Mouse (Mus musculus) MEL (cell line): Measurements from ENCODE around the gene Ddit4l. TPM values are rescaled to one million over a fixed set of nuclear protein-coding genes. Genes with fewer than 3 reads are reported as not detected.

Experiments used
- DNase-seq: peaks from one replicate; pipeline ENCODE4 v3.0.0; 2011; ENCODE audit warnings: low read depth, low spot score
- H3K27ac ChIP-seq: 2 replicates; pipeline ENCODE4 v1.5.1; 2012; ENCODE audit warnings: low read depth, mild to moderate bottlenecking, control low read depth, low read length, moderate library complexity; ENCODE audit not compliant: control insufficient read depth
- H3K27me3 ChIP-seq, 2 experiments: fragments of 150-350 bp in 1 of 2; sonication (generic) in 1 of 2; 2 replicates each; pipeline ENCODE4 v1.6.1; 2012; ENCODE audit warnings: low read length in 2 of 2, mild to moderate bottlenecking in 2 of 2, improper control_type of control experiment in 1 of 2, moderate library complexity in 1 of 2; ENCODE audit not compliant: insufficient read depth in 2 of 2, control insufficient read depth in 1 of 2
- H3K36me3 ChIP-seq, 2 experiments: 2 replicates each; pipeline ENCODE4 v1.6.1; 2012 to 2014; ENCODE audit warnings: low read length in 2 of 2, improper control_type of control experiment in 1 of 2, inconsistent platforms in 1 of 2, mild to moderate bottlenecking in 1 of 2; ENCODE audit not compliant: insufficient read depth in 2 of 2, control insufficient read depth in 1 of 2
- H3K4me1 ChIP-seq, 2 experiments: fragments of 150-350 bp in 1 of 2; sonication (generic) in 1 of 2; 2 replicates each; pipeline ENCODE4 v1.6.1; 2012; ENCODE audit warnings: low read length in 2 of 2, improper control_type of control experiment in 1 of 2, mild to moderate bottlenecking in 1 of 2; ENCODE audit not compliant: insufficient read depth in 2 of 2, control insufficient read depth in 1 of 2
- H3K4me3 ChIP-seq, 2 experiments: fragments of 150-350 bp in 1 of 2; sonication (generic) in 1 of 2; 2 replicates each; pipeline ENCODE4 v1.5.1; 2012; ENCODE audit warnings: low read depth in 2 of 2, low read length in 2 of 2, mild to moderate bottlenecking in 2 of 2, moderate library complexity in 2 of 2, control low read depth in 1 of 2, improper control_type of control experiment in 1 of 2; ENCODE audit not compliant: control insufficient read depth in 1 of 2, insufficient read depth in 1 of 2
- H3K79me2 ChIP-seq: 2 replicates; pipeline ENCODE4 v1.6.1; 2012; ENCODE audit warnings: mild to moderate bottlenecking, low read length, moderate library complexity; ENCODE audit not compliant: control insufficient read depth, poor library complexity, insufficient read depth
- H3K9ac ChIP-seq: 2 replicates; pipeline ENCODE4 v1.6.1; 2012; ENCODE audit warnings: low read depth, mild to moderate bottlenecking, control low read depth, low read length, moderate library complexity; ENCODE audit not compliant: control insufficient read depth, poor library complexity, severe bottlenecking
- H3K9me3 ChIP-seq: fragments of 150-350 bp; sonication (generic); replicated peaks from 2 replicates; pipeline ENCODE4 v1.6.1; 2012; ENCODE audit warnings: mild to moderate bottlenecking, low read length, improper control_type of control experiment, moderate library complexity; ENCODE audit not compliant: insufficient read depth
- CHD2 ChIP-seq: IDR thresholded peaks from 2 replicates; pipeline ENCODE4 v1.6.1; 2011; ENCODE audit warnings: low read length, improper control_type of control experiment
- CTCF ChIP-seq, 3 experiments: IDR thresholded peaks in 2 of 3; conservative IDR thresholded peaks in 1 of 3; 2 replicates each; pipeline ENCODE4 v1.5.1; 2011 to 2012; ENCODE audit warnings: low read length in 3 of 3, low read depth in 2 of 3, mild to moderate bottlenecking in 2 of 3, improper control_type of control experiment in 1 of 3, inconsistent platforms in 1 of 3, mixed read lengths in 1 of 3, moderate library complexity in 1 of 3; ENCODE audit not compliant: control insufficient read depth in 1 of 3, insufficient read depth in 1 of 3, poor library complexity in 1 of 3, severe bottlenecking in 1 of 3
- EP300 ChIP-seq, 2 experiments: IDR thresholded peaks; 2 replicates each; pipeline ENCODE4 v1.6.1; 2011; ENCODE audit warnings: improper control_type of control experiment in 2 of 2, low read length in 2 of 2, low read depth in 1 of 2, mild to moderate bottlenecking in 1 of 2
- ETS1 ChIP-seq: IDR thresholded peaks from 2 replicates; pipeline ENCODE4 v1.6.1; 2012; ENCODE audit warnings: low read depth, mild to moderate bottlenecking, inconsistent platforms, low read length, improper control_type of control experiment, moderate library complexity
- GATA1 ChIP-seq: IDR thresholded peaks from 2 replicates; pipeline ENCODE4 v1.6.1; 2011; ENCODE audit warnings: low read depth, low read length, improper control_type of control experiment
- HCFC1 ChIP-seq: IDR thresholded peaks from 2 replicates; pipeline ENCODE4 v1.6.1; 2012; ENCODE audit warnings: low read depth, mild to moderate bottlenecking, inconsistent platforms, low read length, improper control_type of control experiment, moderate library complexity
- JUND ChIP-seq: IDR thresholded peaks from 2 replicates; pipeline ENCODE4 v1.6.1; 2011; ENCODE audit warnings: low read depth, mild to moderate bottlenecking, improper control_type of control experiment, low read length
- MAX ChIP-seq: IDR thresholded peaks from 2 replicates; pipeline ENCODE4 v1.6.1; 2011; ENCODE audit warnings: low read length, improper control_type of control experiment
- MAZ ChIP-seq: IDR thresholded peaks from 2 replicates; pipeline ENCODE4 v1.6.1; 2012; ENCODE audit warnings: low read depth, mild to moderate bottlenecking, inconsistent platforms, low read length, improper control_type of control experiment
- MEF2A ChIP-seq: IDR thresholded peaks from 2 replicates; pipeline ENCODE4 v1.6.1; 2014; ENCODE audit warnings: low read depth, mild to moderate bottlenecking, inconsistent platforms, low read length, improper control_type of control experiment; ENCODE audit not compliant: poor library complexity, insufficient replicate concordance, severe bottlenecking; ENCODE audit errors: extremely low read depth
- MYC ChIP-seq: IDR thresholded peaks from 2 replicates; pipeline ENCODE4 v1.6.1; 2011; ENCODE audit warnings: low read depth, mild to moderate bottlenecking, low read length, improper control_type of control experiment, moderate library complexity
- NELFE ChIP-seq: IDR thresholded peaks from 2 replicates; pipeline ENCODE4 v1.6.1; 2011; ENCODE audit warnings: low read depth, low read length, improper control_type of control experiment
- POLR2A ChIP-seq, 2 experiments: IDR thresholded peaks; 2 replicates each; pipeline ENCODE4 v1.6.1; 2011 to 2012; ENCODE audit warnings: low read length in 2 of 2, mild to moderate bottlenecking in 2 of 2, control low read depth in 1 of 2, improper control_type of control experiment in 1 of 2, low read depth in 1 of 2, moderate library complexity in 1 of 2; ENCODE audit not compliant: control insufficient read depth in 1 of 2, insufficient read depth in 1 of 2, poor library complexity in 1 of 2
- POLR2AphosphoS2 ChIP-seq: IDR thresholded peaks from 2 replicates; pipeline ENCODE4 v1.6.1; 2011; ENCODE audit warnings: low read length, improper control_type of control experiment
- POLR2AphosphoS5 ChIP-seq: IDR thresholded peaks from 2 replicates; pipeline ENCODE4 v1.6.1; 2012; ENCODE audit warnings: low read depth, borderline replicate concordance, mild to moderate bottlenecking, inconsistent platforms, low read length, moderate library complexity, mixed read lengths
- RCOR1 ChIP-seq: IDR thresholded peaks from 2 replicates; pipeline ENCODE4 v1.6.1; 2012; ENCODE audit warnings: low read depth, mild to moderate bottlenecking, inconsistent platforms, low read length, improper control_type of control experiment
- SIN3A ChIP-seq: IDR thresholded peaks from 2 replicates; pipeline ENCODE4 v1.6.1; 2012; ENCODE audit warnings: low read length, improper control_type of control experiment, inconsistent platforms
- TBP ChIP-seq: IDR thresholded peaks from 2 replicates; pipeline ENCODE4 v1.8.0; 2011; ENCODE audit warnings: low read depth, low read length, improper control_type of control experiment
- UBTF ChIP-seq: IDR thresholded peaks from 2 replicates; pipeline ENCODE4 v1.6.1; 2012; ENCODE audit warnings: low read depth, mild to moderate bottlenecking, inconsistent platforms, low read length, improper control_type of control experiment, moderate library complexity, borderline replicate concordance; ENCODE audit not compliant: insufficient read depth
- USF1 ChIP-seq: IDR thresholded peaks from 2 replicates; pipeline ENCODE4 v1.6.1; 2014; ENCODE audit warnings: low read depth, mild to moderate bottlenecking, inconsistent platforms, low read length, improper control_type of control experiment, moderate library complexity
- ZKSCAN1 ChIP-seq: IDR thresholded peaks from 2 replicates; pipeline ENCODE4 v1.6.1; 2012; ENCODE audit warnings: low read depth, mild to moderate bottlenecking, inconsistent platforms, low read length, improper control_type of control experiment, moderate library complexity
- ZMIZ1 ChIP-seq: IDR thresholded peaks from 2 replicates; pipeline ENCODE4 v1.6.1; 2012; ENCODE audit warnings: low read depth, mild to moderate bottlenecking, inconsistent platforms, low read length, improper control_type of control experiment, moderate library complexity
- polyA plus RNA-seq, 2 experiments: library from polyadenylated mRNA; stranded (reverse) in 1 of 2; unstranded in 1 of 2; fragments of >175 nt in 1 of 2; fragments of >200 nt in 1 of 2; gene quantifications; 2 replicates each; pipeline versions ENCODE4 v1.2.1 to v1.2.4; 2012; ENCODE audit warnings: low replicate concordance in 2 of 2, low read depth in 1 of 2; ENCODE audit not compliant: insufficient read length in 2 of 2, insufficient read depth in 1 of 2, missing spikeins in 1 of 2
- total RNA-seq: library from RNA; depleted of rRNA; stranded (reverse); fragments of 300-350 nt; gene quantifications from 2 replicates; pipeline ENCODE4 v1.2.3, GENCODE M21; 2012

The Ddit4l gene
- total and polyA plus RNA-seq, 3 experiments = not detected

DNA sequence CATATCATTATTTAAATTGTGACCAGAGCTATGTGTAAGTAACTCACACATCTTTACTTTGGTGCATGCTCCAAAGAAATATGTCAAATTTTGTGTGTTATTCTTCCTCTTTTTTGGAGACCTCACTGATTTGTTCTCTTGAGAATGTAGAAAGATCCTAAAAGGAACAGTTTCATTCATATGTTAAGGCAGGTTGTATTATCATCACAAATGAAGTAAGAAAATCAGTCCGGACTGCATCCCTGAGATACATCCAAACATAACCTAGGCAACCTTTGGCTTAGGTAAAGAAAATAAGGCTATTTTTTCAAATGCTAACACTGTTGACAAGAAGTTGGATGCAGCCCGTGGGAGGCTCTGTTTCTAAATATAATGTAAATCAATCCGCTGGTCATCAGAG lies 21.2 kb downstream of the Ddit4l start:
- H3K9me3 ChIP-seq = no peaks in the 10 kb centered on the region
- no peak for TF ChIP-seq POLR2A (IDR thresholded peaks at IDR 0.05; ENCODE audit: control insufficient read depth in 1 of 2, insufficient read depth in 1 of 2, low read depth in 1 of 2, low read length in 2 of 2, poor library complexity in 1 of 2)
- TF ChIP-seq POLR2AphosphoS2 = no peak
- TF ChIP-seq USF1 = no peak
- TF ChIP-seq RCOR1 = no peak
- no peak for TF ChIP-seq ZMIZ1
- TF ChIP-seq JUND = no peak
- no peak for TF ChIP-seq MAZ
- TF ChIP-seq EP300 (IDR thresholded peaks at IDR 0.05; ENCODE audit: low read depth in 1 of 2, low read length in 2 of 2) = no peak
- TF ChIP-seq TBP = no peak
- no peak for TF ChIP-seq CTCF (IDR thresholded peaks at IDR 0.05 in 2 of 3, conservative IDR thresholded peaks at IDR 0.05 in 1 of 3; ENCODE audit: control insufficient read depth in 1 of 3, insufficient read depth in 1 of 3, low read depth in 2 of 3, low read length in 3 of 3, poor library complexity in 1 of 3, severe bottlenecking in 1 of 3)
- TF ChIP-seq POLR2AphosphoS5 = no peak
- TF ChIP-seq ZKSCAN1 = no peak
- no peak for TF ChIP-seq MYC
- TF ChIP-seq HCFC1 = no peak
- TF ChIP-seq MEF2A = no peak
- TF ChIP-seq NELFE = no peak
- no peak for TF ChIP-seq MAX
- TF ChIP-seq ETS1 = no peak
- TF ChIP-seq GATA1 = no peak
- no peak for TF ChIP-seq SIN3A
- TF ChIP-seq, all 39 proteins: peak for 0
- no peaks in the 10 kb centered on the region for H3K36me3 ChIP-seq
- H3K79me2 ChIP-seq = no peaks in the 10 kb centered on the region
- no peaks in the 10 kb centered on the region for H3K27me3 ChIP-seq
- H3K4me1 ChIP-seq = no peaks in the 10 kb centered on the region
- no peak overlapping the region for H3K4me3 ChIP-seq
- DNase-seq = no peak
- no peak overlapping the region for H3K27ac ChIP-seq
- H3K9ac ChIP-seq = no peak overlapping the region

DNA sequence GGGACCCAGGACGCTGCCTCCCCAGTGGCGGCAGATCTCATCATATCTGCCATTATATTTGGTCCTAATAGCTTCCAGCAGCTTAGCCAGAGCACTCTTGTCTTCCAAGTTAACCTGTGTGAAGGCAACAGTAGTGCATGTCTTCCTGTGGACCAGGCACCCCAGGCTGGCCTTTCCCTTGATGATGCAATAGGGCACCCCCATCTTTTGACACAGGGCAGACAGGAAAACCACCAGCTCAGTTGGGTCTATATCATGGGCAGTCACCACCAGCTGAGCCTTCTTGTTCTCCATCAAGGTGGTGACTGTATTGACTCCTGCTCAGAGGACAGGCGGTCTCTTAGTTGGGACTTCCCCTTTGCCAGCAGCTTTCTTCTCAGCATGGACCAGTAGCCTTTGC lies 22.7 kb downstream of the Ddit4l start:
- Histone ChIP-seq H3K36me3 (no peaks in the 10 kb centered on the region), H3K9ac (no peak overlapping the region), H3K4me3 (no peak overlapping the region), H3K79me2 (no peaks in the 10 kb centered on the region), H3K4me1 (no peaks in the 10 kb centered on the region), H3K27ac (no peak overlapping the region), H3K27me3 (no peaks in the 10 kb centered on the region), H3K9me3 (no peaks in the 10 kb centered on the region)
- no peak for TF ChIP-seq HCFC1
- TF ChIP-seq POLR2AphosphoS5 = no peak
- no peak for TF ChIP-seq ZKSCAN1
- no peak for TF ChIP-seq MAZ
- no peak for TF ChIP-seq UBTF
- no peak for TF ChIP-seq NELFE
- TF ChIP-seq CHD2 = no peak
- no peak for TF ChIP-seq GATA1
- TF ChIP-seq EP300 (IDR thresholded peaks at IDR 0.05; ENCODE audit: low read depth in 1 of 2, low read length in 2 of 2) = no peak
- TF ChIP-seq SIN3A = no peak
- no peak for DNase-seq
